Mouse (Mus musculus): ENCODE results near the gene Bmpr1a. TPM values are rescaled to one million over a fixed set of nuclear protein-coding genes. Genes with fewer than 3 reads are reported as not detected.
"Not testable (repeated sequence)": the region's sequence is repeated elsewhere in the genome, so short reads cannot be mapped to it uniquely, and the experiment has no call there.

Bmpr1a gene
- total RNA-seq, 2 experiments from 2014 or later = 60.5 to 71.4 TPM

DNA sequence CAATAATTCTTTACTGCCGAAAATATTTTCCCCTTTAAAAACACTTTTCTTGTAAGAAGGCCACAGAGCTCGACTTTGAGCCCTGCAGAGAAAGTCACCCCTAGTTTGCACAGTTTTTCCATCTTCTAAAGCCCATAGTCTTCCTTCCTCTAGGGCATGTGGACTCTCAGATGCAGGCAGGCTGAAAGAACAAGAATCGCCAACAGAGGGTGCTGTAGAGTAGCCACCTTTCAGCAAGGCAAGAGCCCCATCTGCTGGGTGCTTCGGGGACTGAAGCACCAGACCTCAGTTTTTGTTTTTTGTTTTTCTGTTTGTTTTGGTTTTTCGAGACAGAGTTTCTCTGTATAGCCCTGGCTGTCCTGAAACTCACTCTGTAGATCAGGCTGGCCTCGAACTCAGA, 102.0 kb downstream of the Bmpr1a start:
- intact Hi-C loops (cut with DNase I) = loop anchor here (1.0 to 10.0 kb wide), 4 partner anchors 29 to 354 kb away; no protein-coding TSS in a partner anchor
- DNase-seq = peak; percentile 84 to 87

DNA sequence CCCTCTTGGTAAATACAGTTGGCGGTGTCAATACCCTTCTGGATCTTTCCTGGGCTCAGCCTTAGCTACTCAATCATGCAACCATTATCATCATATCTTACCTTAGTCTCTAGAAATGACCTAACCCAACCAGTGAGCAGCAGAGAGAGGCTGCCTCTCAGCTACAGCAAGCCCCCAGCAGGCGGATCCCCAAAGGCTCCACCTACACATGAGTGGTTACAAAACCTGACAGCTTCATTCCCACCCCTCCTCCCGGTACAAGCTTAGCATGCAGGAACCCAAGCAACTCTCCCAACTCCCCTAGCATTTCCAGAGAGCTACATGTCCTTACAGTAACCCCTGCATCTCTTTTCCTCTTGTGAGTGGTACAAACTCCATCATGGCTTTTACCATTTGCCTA, 103.1 kb downstream of the Bmpr1a start:
- intact Hi-C loops (cut with DNase I) = loop anchor here (2.0 to 10.0 kb wide), 3 partner anchors 128 to 355 kb away; no protein-coding TSS in a partner anchor
- no peak for DNase-seq

DNA sequence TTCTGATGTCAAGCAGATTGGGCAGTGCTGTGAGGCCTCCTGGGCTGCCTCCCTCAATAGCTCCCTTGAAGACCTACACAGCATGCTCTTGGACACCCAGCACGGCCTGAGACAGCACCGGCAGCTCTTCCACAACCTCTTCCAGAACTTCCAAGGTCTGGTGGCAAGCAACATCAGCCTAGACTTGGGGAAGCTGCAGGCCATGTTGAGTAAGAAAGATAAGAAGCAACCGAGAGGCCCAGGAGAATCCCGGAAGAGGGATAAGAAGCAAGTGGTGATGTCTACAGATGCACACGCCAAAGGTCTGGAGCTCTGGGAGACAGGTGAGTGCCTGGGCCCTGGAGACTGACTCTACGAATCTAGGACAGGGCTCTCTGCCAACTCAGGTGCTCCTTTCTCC, 103.8 kb downstream of the Bmpr1a start:
- DNase-seq = no peak
- intact Hi-C loops (cut with DNase I) = no loop called here

DNA sequence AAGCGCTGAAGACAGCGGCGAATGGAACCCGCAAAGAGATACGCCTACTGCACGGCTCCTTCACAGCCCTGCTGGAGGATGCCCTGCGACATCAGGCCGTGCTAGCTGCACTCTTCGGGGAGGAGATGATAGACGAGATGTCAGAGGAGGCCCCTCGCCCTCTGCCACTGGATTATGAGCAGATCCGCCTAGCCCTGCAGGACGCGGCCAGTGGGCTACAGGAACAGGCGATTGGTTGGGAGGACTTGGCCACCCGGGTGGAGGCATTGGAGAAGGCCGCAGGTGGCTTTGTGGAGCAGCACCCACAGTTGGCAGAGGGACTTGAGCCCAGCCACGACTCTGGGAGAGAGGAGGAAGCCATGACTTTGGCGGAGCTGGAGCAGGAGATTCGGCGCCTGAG, 104.2 kb downstream of the Bmpr1a start:
- no peak for DNase-seq
- intact Hi-C loops (cut with DNase I) = no loop called here

DNA sequence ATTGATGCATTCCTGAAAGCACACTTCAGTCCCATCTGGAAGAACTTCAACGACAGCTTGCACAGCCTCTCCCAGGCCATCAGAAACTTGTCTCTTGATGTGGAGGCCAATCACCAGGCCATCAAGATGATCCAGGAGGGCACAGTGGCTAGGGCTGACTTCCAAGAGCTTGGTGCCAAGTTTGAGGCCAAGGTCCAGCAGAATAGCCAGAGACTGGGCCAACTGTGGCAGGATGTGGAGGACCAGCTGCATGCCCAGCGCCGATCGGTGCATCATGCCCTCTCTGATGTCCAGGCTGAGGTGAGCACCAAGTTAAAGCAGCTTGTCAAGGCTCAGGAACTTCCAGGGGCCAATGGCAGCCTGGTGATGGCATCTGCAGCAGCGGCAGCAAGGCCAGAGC, 105.3 kb downstream of the Bmpr1a start:
- no peak for DNase-seq
- intact Hi-C loops (cut with DNase I) = no loop called here

DNA sequence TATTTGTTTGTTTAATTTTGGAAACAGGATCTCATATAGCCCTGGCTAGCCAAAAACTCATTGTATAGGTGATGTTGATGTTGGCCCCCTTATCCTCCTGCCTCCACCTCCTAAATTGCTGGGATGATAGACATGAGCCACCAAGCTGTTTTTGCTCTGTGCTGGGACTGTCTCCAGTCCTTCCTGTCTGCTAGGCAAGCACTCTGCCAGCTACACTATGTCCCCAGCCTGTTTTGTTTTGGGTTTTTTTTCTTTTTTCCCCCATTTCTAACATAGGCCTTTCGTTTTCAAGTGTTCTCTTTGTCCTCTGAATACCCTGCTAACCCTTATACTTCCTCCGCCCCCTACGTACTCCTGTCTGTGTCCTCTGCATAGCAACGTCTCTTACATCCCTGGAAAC, 109.8 kb downstream of the Bmpr1a start:
- intact Hi-C loops (cut with DNase I) = no loop called here
- no peak for DNase-seq

DNA sequence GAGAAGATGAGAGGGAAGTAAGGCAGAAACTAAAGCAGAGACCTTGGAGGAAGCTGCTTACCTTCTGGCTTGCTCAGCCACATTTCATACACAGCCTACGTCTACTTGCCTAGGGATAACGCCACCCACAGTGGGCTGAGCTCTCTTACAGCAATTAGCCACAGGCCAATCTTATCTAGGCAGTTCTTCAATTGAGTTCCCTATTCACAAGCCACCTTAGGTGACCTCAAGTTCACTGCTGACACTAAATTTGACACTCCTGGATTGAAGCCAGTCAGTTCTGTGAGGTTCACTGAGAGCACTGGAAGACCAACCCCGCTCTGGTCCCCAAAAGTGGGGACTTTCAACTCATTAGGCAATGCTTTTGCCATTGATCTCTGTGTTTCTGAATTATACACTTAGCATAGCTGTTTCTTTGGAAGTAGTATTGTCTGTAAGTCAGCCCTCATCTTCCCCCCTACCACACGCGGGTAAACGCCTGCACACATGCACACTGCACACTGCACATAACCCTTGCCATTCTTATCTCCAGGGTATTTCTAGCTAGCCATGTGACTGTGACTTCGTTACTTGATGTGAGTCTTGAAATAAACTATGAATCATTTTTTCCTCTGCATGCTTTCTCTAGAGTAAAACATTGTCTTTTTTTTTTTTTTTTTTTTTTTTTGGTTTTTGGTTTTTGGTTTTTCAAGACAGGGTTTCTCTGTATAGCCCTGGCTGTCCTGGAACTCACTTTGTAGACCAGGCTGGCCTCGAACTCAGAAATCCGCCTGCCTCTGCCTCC, 120.0 kb downstream of the Bmpr1a start:
- DNase-seq = no peak

DNA sequence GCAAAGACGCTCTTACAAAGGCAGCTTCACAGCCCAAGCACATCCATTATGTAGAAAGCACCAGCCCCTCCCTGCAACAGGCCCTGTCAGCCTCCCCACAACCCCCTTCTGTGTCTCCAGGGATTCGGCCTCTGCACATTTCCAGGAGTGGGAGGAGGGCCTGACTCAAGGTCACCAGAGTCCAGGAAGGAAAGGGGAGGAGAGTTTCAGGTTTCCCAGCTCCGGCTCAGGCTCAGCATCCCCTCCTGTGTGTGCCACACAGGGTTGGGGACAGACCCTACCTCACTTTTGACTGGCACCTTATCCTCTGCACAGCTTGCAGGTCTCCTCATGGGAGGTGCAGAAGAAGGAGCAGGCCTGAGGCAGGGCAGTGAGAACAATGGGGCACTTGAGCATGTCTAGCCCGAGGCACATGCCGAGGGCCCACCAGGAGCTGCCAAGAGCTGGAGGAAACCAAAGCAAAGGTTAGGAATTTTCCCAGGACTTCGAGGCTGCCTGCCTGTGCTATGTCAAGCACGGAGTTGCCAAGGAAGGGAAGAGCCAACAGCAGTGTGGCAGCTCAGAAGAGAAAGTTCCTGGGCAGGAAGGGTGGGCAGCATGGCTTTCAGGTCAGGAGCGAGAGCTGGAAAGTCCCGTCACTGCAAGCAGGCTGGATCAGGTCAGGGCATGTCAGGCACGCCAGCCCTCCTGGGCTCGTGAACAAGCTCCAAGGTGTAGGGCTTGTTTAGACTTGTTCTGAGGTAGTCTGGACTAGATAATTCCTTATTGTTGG, 124.4 kb downstream of the Bmpr1a start:
- DNase-seq = peak; percentile 50 to 69
- intact Hi-C loops (cut with DNase I) = no loop called here

More for the DNA sequence above, 120.0 kb downstream of the Bmpr1a start:
- intact Hi-C loops (cut with DNase I) = no loop called here

DNA sequence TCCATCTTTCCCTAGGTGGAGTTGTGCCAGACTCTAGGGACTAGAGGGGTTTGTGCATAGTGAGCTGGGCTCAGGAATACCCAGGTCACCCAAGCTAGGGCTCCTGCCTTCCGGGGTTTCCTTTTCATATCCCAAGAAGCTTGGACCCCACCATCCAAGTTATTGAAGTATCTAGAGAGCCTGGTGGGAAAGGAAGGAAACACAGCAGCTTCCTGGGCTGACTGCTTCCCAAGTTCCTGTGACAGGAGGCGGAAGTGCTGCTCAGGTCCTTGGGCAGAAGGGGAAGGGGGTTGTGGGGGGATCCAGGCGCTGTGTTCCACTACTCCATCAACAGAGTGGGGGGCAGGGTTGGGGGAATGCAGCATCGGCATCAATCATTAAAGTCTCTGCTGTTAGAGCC, 126.0 kb downstream of the Bmpr1a start:
- intact Hi-C loops (cut with DNase I) = no loop called here
- no peak for DNase-seq

DNA sequence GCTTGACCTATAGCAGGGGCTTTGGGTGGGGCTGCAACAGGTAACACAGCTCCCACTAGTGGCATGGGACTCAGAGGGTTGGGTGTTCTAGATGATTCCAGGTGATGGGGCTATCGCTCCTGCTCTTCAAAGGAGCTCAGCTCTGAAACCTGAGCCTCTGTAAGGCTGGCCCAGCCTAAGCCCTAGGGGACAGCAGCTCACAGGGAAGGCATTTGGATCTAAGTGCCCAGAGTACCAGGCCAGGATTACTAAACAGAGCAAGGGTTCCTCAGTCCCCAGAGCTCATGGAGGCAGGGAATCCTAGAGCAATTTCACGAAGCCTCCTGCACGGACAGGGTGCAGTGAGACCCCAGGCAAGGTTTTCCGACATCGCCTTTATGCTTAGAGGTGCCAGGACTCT, 127.2 kb downstream of the Bmpr1a start:
- intact Hi-C loops (cut with DNase I) = no loop called here
- no peak for DNase-seq

DNA sequence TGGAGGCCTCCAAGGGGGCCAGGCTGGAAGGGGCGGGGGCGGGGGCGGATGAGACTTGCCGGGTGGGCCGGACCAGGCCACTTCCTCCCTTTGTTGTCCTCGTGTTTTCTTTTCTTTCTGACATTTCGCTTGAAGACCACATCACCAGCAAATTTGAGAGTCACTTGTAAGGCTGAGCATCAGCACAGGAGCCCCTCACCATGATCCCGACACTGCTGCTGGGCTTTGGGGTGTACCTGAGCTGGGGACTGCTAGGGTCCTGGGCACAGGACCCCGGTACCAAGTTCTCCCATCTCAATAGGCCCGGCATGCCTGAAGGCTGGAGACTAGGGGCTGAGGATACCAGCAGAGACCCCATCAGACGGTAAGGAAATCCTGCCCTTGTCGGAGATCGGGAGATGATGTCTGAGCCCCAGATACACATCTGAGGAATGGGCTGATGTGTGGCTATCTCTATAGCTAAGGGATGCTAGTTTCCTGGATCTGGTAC, 127.7 kb downstream of the Bmpr1a start, which contains the start of gene Mmrn2:
Mmrn2 (plus strand) TSS at position 51 of the 490 bp plus-strand sequence.
- intact Hi-C loops (cut with DNase I) = no loop called here
- no peak for DNase-seq

DNA sequence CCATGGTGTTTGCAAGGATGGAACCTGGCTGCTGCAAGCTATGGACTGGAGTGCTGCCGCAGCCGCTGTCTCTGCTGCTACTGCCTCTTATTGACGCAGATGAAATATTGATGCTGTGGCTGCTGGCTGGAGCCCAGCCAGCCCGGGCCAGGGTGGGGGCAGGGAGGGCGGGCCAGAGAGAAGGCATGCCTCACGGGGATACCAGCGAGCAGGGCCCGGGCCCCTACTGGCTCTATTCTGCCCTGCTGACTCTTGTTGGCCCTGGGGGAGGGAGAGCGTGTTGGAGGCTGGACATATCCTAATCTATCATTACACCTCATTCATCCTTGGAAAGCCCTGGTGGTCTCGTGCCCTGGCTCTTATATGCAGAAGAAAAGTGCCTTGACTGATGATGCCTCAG, 128.6 kb downstream of the Bmpr1a start, which contains the start of gene Sncg:
Sncg (minus strand) TSS at position 213 of the 400 bp plus-strand sequence.
- intact Hi-C loops (cut with DNase I) = loop anchor here (5.0 kb wide), 1 partner anchor 193 kb away; no protein-coding TSS in a partner anchor
- no peak for DNase-seq

DNA sequence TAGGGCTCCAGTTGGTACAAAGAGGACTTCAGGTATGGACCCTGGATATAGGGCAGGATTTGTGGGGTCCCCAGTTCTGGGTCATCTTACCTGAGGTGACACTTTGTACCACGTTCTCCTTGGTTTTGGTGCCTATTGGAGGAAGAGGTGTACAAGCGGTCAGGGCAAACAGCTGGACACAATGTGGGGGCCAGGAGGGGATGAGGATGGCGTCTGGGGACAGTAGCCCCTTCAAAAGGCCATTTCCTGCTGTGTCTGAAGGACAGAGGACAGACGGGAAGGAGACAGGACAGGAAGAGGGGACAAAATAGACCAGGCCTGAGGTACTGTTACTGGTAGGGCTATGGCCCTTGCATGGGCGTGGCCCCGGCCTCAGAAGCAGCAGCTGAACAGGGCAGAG, 129.6 kb downstream of the Bmpr1a start:
- intact Hi-C loops (cut with DNase I) = loop anchor here (5.0 kb wide), 1 partner anchor 194 kb away; no protein-coding TSS in a partner anchor
- DNase-seq = no peak

DNA sequence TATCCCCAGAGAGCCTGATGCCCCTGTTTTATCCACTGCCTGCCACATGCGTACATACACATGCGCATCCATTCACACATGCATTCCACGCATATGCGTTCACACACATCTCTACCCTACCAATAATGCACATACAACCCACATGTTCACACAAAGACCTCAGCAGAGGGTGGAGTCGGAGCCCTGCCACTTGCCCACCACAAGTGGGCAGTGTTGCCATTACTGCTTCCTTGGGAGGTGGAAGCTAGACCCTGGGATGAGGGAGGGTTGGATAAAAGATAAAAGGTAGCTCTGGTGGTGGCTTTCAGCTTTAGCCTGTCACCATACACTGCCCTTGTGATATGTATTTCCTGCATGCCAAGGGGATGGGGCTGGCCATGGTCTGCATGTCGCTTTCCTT, 130.5 kb downstream of the Bmpr1a start:
- intact Hi-C loops (cut with DNase I) = loop anchor here (1.0 to 5.0 kb wide), 3 partner anchors 29 to 195 kb away; no protein-coding TSS in a partner anchor
- DNase-seq = peak; percentile 71 to 74

DNA sequence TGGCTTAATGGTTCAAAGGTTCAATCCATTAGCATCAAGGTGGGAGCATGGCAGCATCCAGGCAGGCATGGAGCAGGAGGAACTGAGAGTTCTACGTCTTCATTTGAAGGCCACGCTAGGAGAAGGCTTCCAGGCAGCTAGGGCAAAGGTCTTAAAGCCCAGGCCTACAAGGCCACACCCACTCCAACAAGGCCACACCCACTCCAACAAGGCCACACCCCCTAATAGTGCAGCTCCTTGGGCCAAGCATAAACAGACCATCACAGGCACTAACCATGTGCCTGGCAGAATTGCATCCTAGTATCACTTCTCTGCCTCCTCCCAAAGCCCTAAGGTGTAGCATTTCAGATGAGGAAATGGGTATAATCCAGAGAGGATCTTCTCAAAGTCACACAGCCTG, 131.4 kb downstream of the Bmpr1a start:
- no peak for DNase-seq
- intact Hi-C loops (cut with DNase I) = loop anchor here (1.0 to 5.0 kb wide), 3 partner anchors 30 to 196 kb away; no protein-coding TSS in a partner anchor

DNA sequence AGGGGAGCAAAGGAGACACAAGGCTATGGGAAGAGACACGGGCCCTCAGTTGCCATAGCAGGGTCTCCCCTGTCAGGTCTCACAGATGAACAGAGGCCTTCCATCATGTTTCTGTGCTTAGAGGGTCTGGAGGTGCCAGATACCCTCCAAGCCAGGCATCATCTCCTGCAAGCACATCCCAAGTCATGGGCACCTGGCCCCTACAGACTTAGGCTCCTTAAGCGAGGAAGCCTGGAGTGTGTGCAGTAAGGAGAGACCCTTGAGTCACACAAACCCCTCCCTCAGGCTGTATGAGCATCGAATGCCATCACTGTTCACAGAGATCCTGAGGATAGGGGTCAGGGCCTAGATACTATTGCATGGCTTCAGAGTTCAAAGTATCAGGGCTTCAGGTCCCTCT, 132.2 kb downstream of the Bmpr1a start:
- intact Hi-C loops (cut with DNase I) = loop anchor here (5.0 kb wide), 1 partner anchor 196 kb away; no protein-coding TSS in a partner anchor
- DNase-seq = no peak

DNA sequence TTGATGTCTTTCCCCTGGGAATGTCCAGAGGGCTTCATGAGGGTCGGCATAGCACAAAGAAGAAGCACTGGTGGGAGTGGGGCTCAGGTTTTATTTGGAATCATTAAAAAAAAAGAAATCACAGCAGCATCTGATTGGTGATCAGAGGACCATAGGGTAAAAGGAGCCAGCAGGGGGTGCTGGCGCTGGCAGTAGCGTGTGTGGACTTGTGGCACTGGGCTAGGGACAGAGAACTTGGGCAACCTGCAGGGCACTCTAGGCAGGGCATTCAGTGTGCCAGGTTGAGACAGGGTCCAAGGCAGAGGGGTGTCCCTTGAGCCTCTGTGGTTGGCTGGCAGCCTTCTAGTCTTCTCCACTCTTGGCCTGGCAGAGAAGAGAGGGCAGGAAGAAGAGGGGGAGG, 132.9 kb downstream of the Bmpr1a start:
- DNase-seq = no peak
- intact Hi-C loops (cut with DNase I) = loop anchor here (5.0 kb wide), 1 partner anchor 197 kb away; no protein-coding TSS in a partner anchor

DNA sequence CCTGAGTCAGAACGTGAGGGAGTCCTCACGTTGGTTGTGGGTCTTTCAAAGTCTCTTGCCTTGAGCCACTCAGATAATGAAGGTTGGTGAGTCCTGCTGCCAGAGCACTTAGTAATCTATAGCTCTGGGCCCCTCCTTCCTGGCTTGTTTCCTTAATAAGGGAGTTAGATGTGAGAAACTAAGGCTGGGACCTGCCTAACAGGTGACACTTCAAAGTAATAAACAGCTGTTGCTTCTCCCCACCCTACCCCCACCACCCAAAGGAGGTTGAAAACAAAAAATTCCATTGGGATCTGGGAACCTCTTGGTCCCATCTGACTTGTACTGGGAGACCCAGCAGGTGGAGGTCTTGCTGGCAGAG, 138.0 kb downstream of the Bmpr1a start:
- DNase-seq = no peak
- intact Hi-C loops (cut with DNase I) = no loop called here

DNA sequence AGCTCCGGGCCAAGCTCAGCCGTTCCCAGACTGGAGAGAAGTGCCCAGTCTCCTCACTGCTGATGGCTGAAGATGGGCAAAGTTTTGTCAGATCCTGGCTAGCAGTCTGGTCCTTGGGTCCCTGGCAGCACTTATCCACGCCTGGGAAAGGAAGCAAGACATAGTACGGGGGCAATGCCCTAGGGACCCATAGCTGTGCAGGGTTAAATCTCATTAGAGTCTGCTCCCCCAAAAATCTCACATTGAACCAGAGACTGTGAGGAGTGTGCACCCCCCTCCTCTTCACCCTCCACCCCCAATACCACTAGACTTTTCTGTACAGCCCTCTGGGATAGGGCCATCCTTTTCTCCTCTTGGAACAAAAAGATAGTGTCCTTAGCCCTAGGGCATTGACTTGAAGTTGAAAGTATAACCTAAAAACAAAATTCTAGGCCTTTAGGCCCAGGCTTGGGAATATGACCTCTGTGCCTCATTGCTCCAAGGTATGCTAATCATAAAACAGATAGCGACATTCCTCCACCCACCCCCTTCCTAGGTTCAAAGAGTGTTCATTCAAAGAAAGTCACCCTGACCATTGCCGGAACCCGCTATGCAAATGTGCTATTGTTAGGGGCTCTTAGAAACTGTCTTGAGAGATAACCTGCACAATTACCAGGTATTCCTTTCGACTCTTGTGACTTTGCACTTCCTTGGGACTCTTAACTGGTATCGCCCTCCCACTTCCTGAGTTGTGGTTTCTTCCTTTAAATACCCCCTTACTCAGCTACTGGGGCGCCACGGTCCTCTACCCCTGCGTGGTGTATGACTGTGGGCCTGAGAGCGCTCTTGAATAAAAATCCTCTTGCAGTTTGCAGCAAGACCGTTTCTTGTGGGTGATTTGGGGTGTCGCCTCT, 138.6 kb downstream of the Bmpr1a start:
- DNase-seq; intact Hi-C loops (cut with DNase I): not testable (repeated sequence)
